Mouse (Mus musculus): ENCODE results near the gene Slc6a6. TPM values are rescaled to one million over a fixed set of nuclear protein-coding genes. Genes with fewer than 3 reads are reported as not detected.

Slc6a6 gene
- polyA plus RNA-seq, 1 experiment from 2014 or later = 108 TPM

DNA sequence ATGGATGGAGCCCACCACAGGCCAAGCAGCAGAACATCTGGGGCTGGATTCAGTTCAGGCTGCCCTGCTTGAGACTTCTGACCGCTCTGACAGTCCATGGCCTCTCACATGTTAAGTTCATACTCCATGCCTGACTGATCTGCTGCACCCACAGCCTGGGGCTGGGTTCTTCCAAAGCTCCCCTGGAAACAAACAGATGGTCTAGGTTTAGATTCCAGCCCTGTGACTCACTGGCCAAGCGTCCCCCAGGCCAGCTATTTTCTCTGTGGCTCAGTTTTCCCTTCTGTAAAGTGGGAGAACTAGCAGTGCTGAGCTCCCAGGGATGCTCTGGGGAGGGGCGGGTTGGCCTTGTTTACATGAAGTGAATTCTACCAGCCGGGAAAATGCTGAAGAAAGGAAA is 2.0 kb upstream of the Slc6a6 start:
- Histone ChIP-seq H3K4me2 (ENCODE audit: low read length) (no peak overlapping the region), H3K4me3 (ENCODE audit: low read length) (no peak overlapping the region), H3K4me1 (ENCODE audit: control insufficient read depth, insufficient read depth, low read depth, low read length) (peaks cover 25% of the 10 kb centered on the region), H3K27me3 (replicated peaks; ENCODE audit: control insufficient read depth, insufficient read depth, low read length) (no peaks in the 10 kb centered on the region), H3K27ac (ENCODE audit: low read depth, low read length) (no peak overlapping the region), H3K9ac (ENCODE audit: low read depth, low read length) (no peak overlapping the region), H3K9me3 (ENCODE audit: control insufficient read depth, low read length) (no peaks in the 10 kb centered on the region), H3K36me3 (ENCODE audit: control insufficient read depth, insufficient read depth, low read length) (no peaks in the 10 kb centered on the region)
- WGBS = 84% methylated on average over 4 of the region's 4 CpGs
- ATAC-seq = no peak

GRCm38 (mm10) chr6:91683121-91683520 is 732 bp upstream of the Slc6a6 start:
- Histone ChIP-seq H3K9ac (ENCODE audit: low read depth, low read length) (peak overlapping the region; percentile 78), H3K4me3 (ENCODE audit: low read length) (no peak overlapping the region), H3K9me3 (ENCODE audit: control insufficient read depth, low read length) (no peaks in the 10 kb centered on the region), H3K4me1 (ENCODE audit: control insufficient read depth, insufficient read depth, low read depth, low read length) (peaks cover 34% of the 10 kb centered on the region), H3K27ac (ENCODE audit: low read depth, low read length) (peak overlapping the region; percentile 90), H3K4me2 (ENCODE audit: low read length) (peak overlapping the region; percentile 81), H3K27me3 (replicated peaks; ENCODE audit: control insufficient read depth, insufficient read depth, low read length) (no peaks in the 10 kb centered on the region), H3K36me3 (ENCODE audit: control insufficient read depth, insufficient read depth, low read length) (no peaks in the 10 kb centered on the region)
- WGBS = 46% methylated on average over 3 of the region's 3 CpGs
- ATAC-seq = 0 out of 2 replicates have a peak, but pooled peaks have one; percentile 0

GRCm38 (mm10) chr6:91684474-91684829 is 599 bp downstream of the Slc6a6 start:
- H3K36me3 ChIP-seq (ENCODE audit: control insufficient read depth, insufficient read depth, low read length) = no peaks in the 10 kb centered on the region
- no peaks in the 10 kb centered on the region for H3K9me3 ChIP-seq (ENCODE audit: control insufficient read depth, low read length)
- 3% methylated on average over 10 of the region's 13 CpGs for WGBS
- peak overlapping the region; percentile 91 for H3K9ac ChIP-seq (ENCODE audit: low read depth, low read length)
- peak overlapping the region; percentile 91 for H3K4me3 ChIP-seq (ENCODE audit: low read length)
- H3K27me3 ChIP-seq (replicated peaks; ENCODE audit: control insufficient read depth, insufficient read depth, low read length) = no peaks in the 10 kb centered on the region
- peak; percentile 38 for ATAC-seq
- H3K4me2 ChIP-seq (ENCODE audit: low read length) = peak overlapping the region; percentile 81
- peak overlapping the region; percentile 96 for H3K27ac ChIP-seq (ENCODE audit: low read depth, low read length)
- peaks cover 37% of the 10 kb centered on the region for H3K4me1 ChIP-seq (ENCODE audit: control insufficient read depth, insufficient read depth, low read depth, low read length)

GRCm38 (mm10) chr6:91684831-91685532 is 1.1 kb downstream of the Slc6a6 start:
- Histone ChIP-seq H3K4me1 (ENCODE audit: control insufficient read depth, insufficient read depth, low read depth, low read length) (peaks cover 33% of the 10 kb centered on the region), H3K27me3 (replicated peaks; ENCODE audit: control insufficient read depth, insufficient read depth, low read length) (no peaks in the 10 kb centered on the region), H3K4me2 (ENCODE audit: low read length) (peak overlapping the region; percentile 81), H3K27ac (ENCODE audit: low read depth, low read length) (peak overlapping the region; percentile 96), H3K4me3 (ENCODE audit: low read length) (peak overlapping the region; percentile 91), H3K9ac (ENCODE audit: low read depth, low read length) (peak overlapping the region; percentile 91), H3K36me3 (ENCODE audit: control insufficient read depth, insufficient read depth, low read length) (no peaks in the 10 kb centered on the region), H3K9me3 (ENCODE audit: control insufficient read depth, low read length) (no peaks in the 10 kb centered on the region)
- peak; percentile 16 for ATAC-seq
- WGBS = 15% methylated on average over 16 of the region's 17 CpGs

DNA sequence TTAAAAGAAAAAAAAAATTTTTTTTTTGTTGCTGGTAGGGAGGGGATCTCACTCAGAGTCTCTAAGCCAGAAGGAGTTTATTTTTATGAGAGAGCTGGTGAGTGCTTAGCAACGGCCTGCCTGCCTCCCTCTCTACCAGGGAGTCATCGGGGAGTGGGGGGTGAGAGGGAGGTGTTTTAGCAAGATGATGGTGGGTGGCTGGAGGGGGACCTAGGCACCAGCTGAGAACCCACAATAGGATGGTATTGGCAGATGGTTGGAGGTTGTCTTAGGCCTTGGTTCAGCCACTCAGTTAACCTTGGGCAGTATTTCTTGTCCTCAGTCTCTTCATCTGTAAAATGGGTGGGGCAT is 1.7 kb downstream of the Slc6a6 start:
- 3% methylated on average over 2 of the region's 2 CpGs for WGBS

DNA sequence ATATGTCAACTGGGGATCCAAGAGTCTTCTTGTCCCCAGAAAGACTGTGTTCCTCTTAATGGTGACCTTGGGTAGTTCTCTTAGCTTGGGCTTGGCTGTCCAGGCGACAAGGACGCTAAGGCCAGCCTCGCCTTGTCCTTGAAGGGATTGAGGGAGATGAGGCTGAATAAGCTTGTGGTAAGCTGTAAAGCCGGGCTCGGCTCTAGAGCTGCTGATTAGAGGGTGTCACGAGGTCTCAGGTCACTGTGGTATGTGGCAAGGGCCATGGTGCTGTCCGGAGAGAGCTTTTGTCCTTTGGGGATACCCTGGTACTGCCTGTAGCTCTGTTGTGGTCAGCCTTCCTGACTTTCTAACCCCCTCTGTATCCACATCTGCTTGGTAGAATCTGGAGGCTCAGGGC is 2.0 kb downstream of the Slc6a6 start:
- Histone ChIP-seq H3K4me3 (ENCODE audit: low read length) (peak overlapping the region; percentile 91), H3K36me3 (ENCODE audit: control insufficient read depth, insufficient read depth, low read length) (no peaks in the 10 kb centered on the region), H3K4me1 (ENCODE audit: control insufficient read depth, insufficient read depth, low read depth, low read length) (peaks cover 33% of the 10 kb centered on the region), H3K27me3 (replicated peaks; ENCODE audit: control insufficient read depth, insufficient read depth, low read length) (no peaks in the 10 kb centered on the region), H3K9me3 (ENCODE audit: control insufficient read depth, low read length) (no peaks in the 10 kb centered on the region), H3K27ac (ENCODE audit: low read depth, low read length) (no peak overlapping the region; the same call in 1 of the 2 replicates), H3K9ac (ENCODE audit: low read depth, low read length) (peak overlapping the region; percentile 91), H3K4me2 (ENCODE audit: low read length) (peak overlapping the region; percentile 81)
- 83% methylated on average over 7 of the region's 7 CpGs for WGBS
- no peak for ATAC-seq

More for the DNA sequence above, 1.7 kb downstream of the Slc6a6 start:
- Histone ChIP-seq H3K9ac (ENCODE audit: low read depth, low read length) (peak overlapping the region; percentile 91), H3K4me3 (ENCODE audit: low read length) (peak overlapping the region; percentile 91), H3K36me3 (ENCODE audit: control insufficient read depth, insufficient read depth, low read length) (no peaks in the 10 kb centered on the region), H3K27me3 (replicated peaks; ENCODE audit: control insufficient read depth, insufficient read depth, low read length) (no peaks in the 10 kb centered on the region), H3K9me3 (ENCODE audit: control insufficient read depth, low read length) (no peaks in the 10 kb centered on the region), H3K27ac (ENCODE audit: low read depth, low read length) (peak overlapping the region; percentile 51; the same call in 1 of the 2 replicates), H3K4me2 (ENCODE audit: low read length) (peak overlapping the region; percentile 81), H3K4me1 (ENCODE audit: control insufficient read depth, insufficient read depth, low read depth, low read length) (peaks cover 33% of the 10 kb centered on the region)
- ATAC-seq = no peak

- H3K4me1 ChIP-seq (ENCODE audit: control insufficient read depth, insufficient read depth, low read depth, low read length) = peaks cover 33% of the 10 kb centered on the region
- ATAC-seq = no peak
Measured at GRCm38 (mm10) chr6:91686597-91686996, 2.7 kb downstream of the Slc6a6 start.

GRCm38 (mm10) chr6:91688021-91688420 is 4.2 kb downstream of the Slc6a6 start:
- WGBS = 78% methylated on average over 6 of the region's 6 CpGs
- no peak overlapping the region for H3K27ac ChIP-seq (ENCODE audit: low read depth, low read length)
- H3K4me2 ChIP-seq (ENCODE audit: low read length) = peak overlapping the region; percentile 38
- no peak overlapping the region for H3K4me3 ChIP-seq (ENCODE audit: low read length)
- H3K9ac ChIP-seq (ENCODE audit: low read depth, low read length) = peak overlapping the region; percentile 22; the same call in 1 of the 2 replicates
- no peaks in the 10 kb centered on the region for H3K9me3 ChIP-seq (ENCODE audit: control insufficient read depth, low read length)
- no peaks in the 10 kb centered on the region for H3K36me3 ChIP-seq (ENCODE audit: control insufficient read depth, insufficient read depth, low read length)
- H3K27me3 ChIP-seq (replicated peaks; ENCODE audit: control insufficient read depth, insufficient read depth, low read length) = no peaks in the 10 kb centered on the region
- ATAC-seq = no peak
- H3K4me1 ChIP-seq (ENCODE audit: control insufficient read depth, insufficient read depth, low read depth, low read length) = peaks cover 33% of the 10 kb centered on the region

More at GRCm38 (mm10) chr6:91686597-91686996, 2.7 kb downstream of the Slc6a6 start:
- Histone ChIP-seq H3K27ac (ENCODE audit: low read depth, low read length) (no peak overlapping the region), H3K4me2 (ENCODE audit: low read length) (peak overlapping the region; percentile 81), H3K27me3 (replicated peaks; ENCODE audit: control insufficient read depth, insufficient read depth, low read length) (no peaks in the 10 kb centered on the region), H3K4me3 (ENCODE audit: low read length) (peak overlapping the region; percentile 91), H3K36me3 (ENCODE audit: control insufficient read depth, insufficient read depth, low read length) (no peaks in the 10 kb centered on the region), H3K9ac (ENCODE audit: low read depth, low read length) (no peak overlapping the region), H3K9me3 (ENCODE audit: control insufficient read depth, low read length) (no peaks in the 10 kb centered on the region)
- 47% methylated on average over 4 of the region's 4 CpGs for WGBS

- no peaks in the 10 kb centered on the region for H3K9me3 ChIP-seq (ENCODE audit: control insufficient read depth, low read length)
- H3K4me3 ChIP-seq (ENCODE audit: low read length) = no peak overlapping the region
- peak overlapping the region; percentile 27; the same call in 1 of the 2 replicates for H3K9ac ChIP-seq (ENCODE audit: low read depth, low read length)
- no peak for ATAC-seq
- peaks cover 40% of the 10 kb centered on the region for H3K4me1 ChIP-seq (ENCODE audit: control insufficient read depth, insufficient read depth, low read depth, low read length)
- no peaks in the 10 kb centered on the region for H3K27me3 ChIP-seq (replicated peaks; ENCODE audit: control insufficient read depth, insufficient read depth, low read length)
- no peak overlapping the region for H3K4me2 ChIP-seq (ENCODE audit: low read length)
- no peak overlapping the region for H3K27ac ChIP-seq (ENCODE audit: low read depth, low read length)
- no peaks in the 10 kb centered on the region for H3K36me3 ChIP-seq (ENCODE audit: control insufficient read depth, insufficient read depth, low read length)
Measured at GRCm38 (mm10) chr6:91689231-91689630, 5.4 kb downstream of the Slc6a6 start.
